Mouse (Mus musculus) myocyte (in vitro differentiated cells): Measurements from ENCODE around the gene Rpp40.

Source experiments
- CEBPB ChIP-seq: IDR thresholded peaks from 2 replicates; pipeline ENCODE4 v1.6.1; 2011; ENCODE audit warnings: mild to moderate bottlenecking, moderate library complexity; ENCODE audit not compliant: poor library complexity, insufficient read depth, severe bottlenecking
- E2F4 ChIP-seq: IDR thresholded peaks from one replicate; pipeline ENCODE4 v1.6.1; 2011; ENCODE audit warnings: mild to moderate bottlenecking, control low read depth, moderate library complexity; ENCODE audit not compliant: insufficient read depth
- MAX ChIP-seq: IDR thresholded peaks from one replicate; pipeline ENCODE4 v1.6.1; 2011; ENCODE audit warnings: low read depth, mild to moderate bottlenecking, control low read depth
- MYOD1 ChIP-seq, 3 experiments: IDR thresholded peaks; one replicate each; pipeline ENCODE4 v1.6.1; 2011; ENCODE audit warnings: control low read depth in 2 of 3, low read depth in 2 of 3, mild to moderate bottlenecking in 2 of 3, moderate library complexity in 1 of 3; ENCODE audit not compliant: insufficient read length in 2 of 3, control insufficient read depth in 1 of 3
- MYOG ChIP-seq, 3 experiments: IDR thresholded peaks; one replicate each; pipeline ENCODE4 v1.6.1; 2011; ENCODE audit warnings: control low read depth in 2 of 3, low read depth in 2 of 3, mild to moderate bottlenecking in 2 of 3; ENCODE audit not compliant: insufficient read length in 2 of 3, control insufficient read depth in 1 of 3, insufficient read depth in 1 of 3
- POLR2A ChIP-seq: IDR thresholded peaks from one replicate; pipeline ENCODE4 v1.6.1; 2011; ENCODE audit warnings: low read depth, mild to moderate bottlenecking, control low read depth, moderate library complexity; ENCODE audit not compliant: insufficient read length
- POLR2AphosphoS2 ChIP-seq: IDR thresholded peaks from one replicate; pipeline ENCODE4 v1.6.1; 2011; ENCODE audit warnings: low read depth, control low read depth; ENCODE audit not compliant: insufficient read length
- REST ChIP-seq: IDR thresholded peaks from one replicate; pipeline ENCODE4 v1.6.1; 2011; ENCODE audit warnings: mild to moderate bottlenecking, control low read depth, moderate library complexity; ENCODE audit not compliant: insufficient read depth, insufficient read length
- TCF12 ChIP-seq: IDR thresholded peaks from one replicate; pipeline ENCODE4 v1.6.1; 2011; ENCODE audit warnings: mild to moderate bottlenecking, control low read depth; ENCODE audit not compliant: poor library complexity, insufficient read depth, severe bottlenecking
- TCF3 ChIP-seq: IDR thresholded peaks from one replicate; pipeline ENCODE4 v1.6.1; 2011; ENCODE audit warnings: low read depth, control low read depth; ENCODE audit not compliant: insufficient read length
- USF1 ChIP-seq: IDR thresholded peaks from one replicate; pipeline ENCODE4 v1.6.1; 2011; ENCODE audit warnings: low read depth, mild to moderate bottlenecking, control low read depth, moderate library complexity

- TF ChIP-seq TCF12, result no peak
- no peak for TF ChIP-seq MAX
- TF ChIP-seq MYOG (IDR thresholded peaks at IDR 0.05; ENCODE audit: control insufficient read depth in 1 of 3, insufficient read depth in 1 of 3, insufficient read length in 2 of 3, low read depth in 2 of 3), result no peak
- no peak for TF ChIP-seq POLR2A
- TF ChIP-seq POLR2AphosphoS2, result no peak
- TF ChIP-seq USF1, result no peak
- no peak for TF ChIP-seq MYOD1 (IDR thresholded peaks at IDR 0.05; ENCODE audit: control insufficient read depth in 1 of 3, insufficient read length in 2 of 3, low read depth in 2 of 3)
- no peak for TF ChIP-seq REST
- TF ChIP-seq E2F4, result no peak
- no peak for TF ChIP-seq TCF3
- no peak for TF ChIP-seq CEBPB
These were observed 27.1 kb downstream of the Rpp40 start for GRCm38 (mm10) chr13:35879068-35879467.
